Mouse (Mus musculus) bone marrow, adult 2 months (tissue): ENCODE results near the gene 2010300C02Rik.

Source experiments
- CTCF ChIP-seq: fragments of 200-500 bp; IDR thresholded peaks from 2 replicates; pipeline ENCODE4 v1.5.1; 2011; ENCODE audit warnings: low read length, control low read depth; ENCODE audit not compliant: control insufficient read depth, insufficient read depth
- POLR2A ChIP-seq: fragments of 200-500 bp; IDR thresholded peaks from 2 replicates; pipeline ENCODE4 v1.6.1; 2011; ENCODE audit warnings: low read depth, mild to moderate bottlenecking, control low read depth, low read length, borderline replicate concordance; ENCODE audit not compliant: control insufficient read depth

GRCm38 (mm10) chr1:37632425-37632824 lies 87.5 kb downstream of the 2010300C02Rik start:
- TF ChIP-seq POLR2A (no peak), CTCF (no peak)
